Mouse (Mus musculus) kidney, postnatal 0 days (tissue): ENCODE results near the gene Kcnd2. TPM values are rescaled to one million over a fixed set of nuclear protein-coding genes. Genes with fewer than 3 reads are reported as not detected.

Experiments used
- ATAC-seq: fragments of 200-750 bp; cut with Nextera tagmentation; replicated peaks from 2 replicates; pipeline ENCODE4 v1.8.0; 2017; ENCODE audit warnings: low read depth, moderate number of reproducible peaks, moderate TSS enrichment, moderate library complexity; ENCODE audit not compliant: low FRiP score
- DNase-seq: peaks from one replicate; pipeline ENCODE4 v3.0.0-alpha.2; 2016; ENCODE audit warnings: low spot score
- H3K27ac ChIP-seq: fragments of 300-500 bp; sonication (generic); 2 replicates; pipeline ENCODE4 v1.5.1; 2014; ENCODE audit warnings: mild to moderate bottlenecking
- H3K27me3 ChIP-seq: fragments of 300-500 bp; sonication (generic); 2 replicates; pipeline ENCODE4 v1.6.1; 2014; ENCODE audit warnings: low read length, mixed read lengths; ENCODE audit not compliant: insufficient read depth
- H3K36me3 ChIP-seq: fragments of 300-500 bp; sonication (generic); 2 replicates; pipeline ENCODE4 v1.6.1; 2014; ENCODE audit warnings: low read length, mixed read lengths; ENCODE audit not compliant: insufficient read depth
- H3K4me1 ChIP-seq: fragments of 300-500 bp; sonication (generic); replicated peaks from 2 replicates; pipeline ENCODE4 v1.6.1; 2014; ENCODE audit warnings: antibody characterized with exemption, low read length, mixed read lengths; ENCODE audit not compliant: insufficient read depth
- H3K4me2 ChIP-seq: fragments of 300-500 bp; sonication (generic); 2 replicates; pipeline ENCODE4 v1.6.1; 2014; ENCODE audit warnings: mild to moderate bottlenecking, low read length, moderate library complexity, mixed read lengths
- H3K4me3 ChIP-seq: fragments of 300-500 bp; sonication (generic); replicated peaks from 2 replicates; pipeline ENCODE4 v1.5.1; 2014; ENCODE audit warnings: low read depth, low read length
- H3K9ac ChIP-seq: fragments of 300-500 bp; sonication (generic); 2 replicates; pipeline ENCODE4 v1.6.1; 2014; ENCODE audit warnings: low read depth, low read length
- H3K9me3 ChIP-seq: fragments of 300-500 bp; sonication (generic); replicated peaks from 2 replicates; pipeline ENCODE4 v1.6.1; 2016; ENCODE audit warnings: low read length, inconsistent platforms, mixed read lengths
- CTCF ChIP-seq: IDR thresholded peaks from 2 replicates; pipeline ENCODE4 v1.5.1; 2016; ENCODE audit warnings: antibody characterized with exemption, low read depth, mild to moderate bottlenecking, moderate library complexity
- WGBS: fragments of 180-500 bp; shearing (Covaris S2); extraction: QIAGEN DNeasy Blood & Tissue Kit; methylation state at CpG from one replicate; pipeline ENCODE4 v1.1.7; 2014; 5-methylcytosine and 5-hydroxymethylcytosine counted together
- polyA plus RNA-seq: library from polyadenylated mRNA; unstranded; fragments of >200 nt; fragmentation: Nextera tagmentation; extraction: Ambion mirVana; gene quantifications from 2 replicates; pipeline ENCODE4 v1.2.1, GENCODE M21; 2015

Gene Kcnd2
- polyA plus RNA-seq, 1 experiment from 2014 or later: 1.9 TPM

DNA sequence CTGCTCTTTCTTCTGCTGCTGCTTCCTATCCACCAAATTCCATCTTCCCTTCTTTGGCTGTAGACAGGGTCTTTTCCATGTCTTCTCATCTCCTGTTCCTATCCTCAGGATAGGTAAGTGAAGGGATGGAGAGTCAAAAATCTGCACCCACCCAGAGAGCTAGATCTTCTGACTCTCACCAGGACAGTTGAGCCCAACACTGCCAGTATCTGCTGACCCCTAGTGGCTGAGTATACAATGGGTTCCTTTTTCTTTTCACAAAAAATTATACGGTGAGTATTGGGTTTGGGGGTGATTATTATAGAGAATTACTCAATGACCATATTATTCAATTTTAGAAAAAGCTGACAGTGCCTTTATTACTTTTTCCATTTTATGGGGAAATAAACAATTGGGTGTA lies 319.5 kb downstream of the Kcnd2 start:
- no peaks in the 10 kb centered on the region for H3K4me1 ChIP-seq
- H3K9me3 ChIP-seq: no peaks in the 10 kb centered on the region
- 26% methylated on average over 1 of the region's 1 CpGs for WGBS
- H3K4me2 ChIP-seq: no peak overlapping the region
- peak; percentile 56 for DNase-seq
- no peaks in the 10 kb centered on the region for H3K36me3 ChIP-seq
- H3K27ac ChIP-seq: no peak overlapping the region
- ATAC-seq: no peak; the same call in 1 of the 2 replicates
- no peaks in the 10 kb centered on the region for H3K27me3 ChIP-seq
- peak; percentile 79 for TF ChIP-seq CTCF
- H3K9ac ChIP-seq: no peak overlapping the region
- H3K4me3 ChIP-seq: no peak overlapping the region

DNA sequence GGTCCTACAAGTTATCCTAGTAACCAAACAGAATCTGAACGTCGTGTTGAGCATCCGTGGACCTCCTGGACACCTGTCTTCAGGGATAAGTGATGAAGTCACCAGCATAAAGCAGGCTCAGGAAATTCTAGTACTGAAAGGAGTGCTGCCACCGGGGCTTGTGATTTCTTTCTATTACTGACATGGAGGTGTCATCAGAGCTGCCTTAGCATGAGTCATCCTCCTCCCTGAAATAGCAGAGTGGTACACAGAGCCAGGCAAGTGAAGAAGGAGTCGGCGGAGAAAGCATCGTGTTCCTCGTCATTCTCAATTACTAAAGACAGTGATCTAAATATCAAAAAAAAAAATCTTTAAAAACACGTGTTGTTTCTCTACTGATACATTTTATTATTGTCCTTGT lies 336.2 kb downstream of the Kcnd2 start:
- no peaks in the 10 kb centered on the region for H3K4me1 ChIP-seq
- no peaks in the 10 kb centered on the region for H3K27me3 ChIP-seq
- H3K36me3 ChIP-seq: no peaks in the 10 kb centered on the region
- no peak overlapping the region for H3K4me2 ChIP-seq
- DNase-seq: no peak
- H3K9ac ChIP-seq: no peak overlapping the region
- no peak for ATAC-seq
- no peaks in the 10 kb centered on the region for H3K9me3 ChIP-seq
- 75% methylated on average over 9 of the region's 9 CpGs for WGBS
- no peak overlapping the region for H3K4me3 ChIP-seq
- no peak for TF ChIP-seq CTCF
- H3K27ac ChIP-seq: no peak overlapping the region

DNA sequence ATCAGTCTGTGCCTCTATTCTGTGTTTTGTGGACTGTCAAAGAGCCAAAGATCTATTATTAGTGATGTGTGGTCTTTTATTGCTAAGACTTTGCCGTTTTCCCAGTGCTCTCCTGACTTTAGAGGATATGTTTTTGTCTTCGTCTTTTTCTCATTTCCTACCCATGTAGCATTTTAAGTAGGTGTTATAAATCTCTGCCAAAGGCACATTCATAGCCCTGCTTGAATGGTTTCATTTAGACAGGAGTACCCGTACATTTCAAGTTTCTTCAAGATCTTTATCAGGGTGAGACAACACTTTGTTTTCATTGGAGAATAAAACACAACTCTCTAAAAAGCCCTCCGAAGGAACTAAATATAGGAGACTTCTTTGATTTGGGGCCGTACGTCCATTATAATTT lies 355.7 kb downstream of the Kcnd2 start:
- no peak overlapping the region for H3K27ac ChIP-seq
- no peak overlapping the region for H3K4me2 ChIP-seq
- ATAC-seq (no peak), DNase-seq (peak; percentile 14)
- no peaks in the 10 kb centered on the region for H3K27me3 ChIP-seq
- no peak overlapping the region for H3K9ac ChIP-seq
- WGBS: 20% methylated on average over 6 of the region's 6 CpGs
- H3K4me3 ChIP-seq: no peak overlapping the region
- TF ChIP-seq CTCF: no peak
- 0 out of 2 replicates have a peak, but pooled peaks cover 4% of the 10 kb centered on the region for H3K4me1 ChIP-seq
- no peaks in the 10 kb centered on the region for H3K9me3 ChIP-seq
- H3K36me3 ChIP-seq: no peaks in the 10 kb centered on the region

DNA sequence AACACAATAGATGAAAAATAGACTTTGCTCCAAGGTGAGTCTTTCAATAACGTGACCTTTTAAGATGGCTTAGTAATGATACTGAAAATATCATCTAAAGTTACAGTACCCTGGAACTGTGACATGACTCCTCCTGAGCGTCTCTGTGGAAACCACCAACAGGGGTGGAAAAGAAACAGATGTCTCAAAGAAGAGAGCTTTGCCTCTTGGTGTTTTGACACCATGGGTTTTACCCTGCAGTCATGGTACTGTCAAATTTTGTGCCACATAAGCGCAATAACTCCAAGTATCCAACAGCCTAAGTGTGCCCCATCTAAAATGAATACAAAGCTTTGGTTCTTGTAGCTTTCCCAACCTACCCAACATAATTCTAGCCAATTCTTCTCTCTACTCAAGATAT lies 374.9 kb downstream of the Kcnd2 start:
- Histone ChIP-seq H3K4me2 (no peak overlapping the region), H3K27ac (no peak overlapping the region), H3K36me3 (no peaks in the 10 kb centered on the region), H3K4me3 (no peak overlapping the region), H3K27me3 (no peaks in the 10 kb centered on the region), H3K4me1 (no peaks in the 10 kb centered on the region), H3K9ac (no peak overlapping the region), H3K9me3 (no peaks in the 10 kb centered on the region)
- 81% methylated on average over 3 of the region's 3 CpGs for WGBS
- DNase-seq (no peak), ATAC-seq (no peak)
- no peak for TF ChIP-seq CTCF

DNA sequence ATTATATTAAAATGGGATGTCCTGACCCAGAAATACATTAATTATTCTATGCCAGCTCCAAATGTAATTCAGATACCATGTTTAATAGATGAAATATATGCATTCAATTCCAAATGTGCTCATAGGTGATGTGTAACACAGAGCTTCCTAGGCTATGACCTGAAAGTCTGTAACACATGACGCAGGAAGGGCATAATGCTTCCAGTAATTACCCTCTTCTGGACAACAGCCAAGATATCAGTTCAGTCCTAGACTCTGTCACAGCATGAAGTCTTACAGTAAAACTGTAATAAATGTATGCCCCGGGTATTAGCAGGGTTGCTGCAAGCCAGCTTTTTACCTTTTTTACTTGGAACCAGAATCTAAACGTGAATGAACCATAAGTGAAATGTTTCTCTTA lies 382.1 kb downstream of the Kcnd2 start:
- no peaks in the 10 kb centered on the region for H3K4me1 ChIP-seq
- 62% methylated on average over 3 of the region's 3 CpGs for WGBS
- TF ChIP-seq CTCF: no peak
- DNase-seq (no peak), ATAC-seq (no peak)
- no peaks in the 10 kb centered on the region for H3K36me3 ChIP-seq
- no peak overlapping the region for H3K27ac ChIP-seq
- no peak overlapping the region for H3K4me3 ChIP-seq
- H3K9me3 ChIP-seq: no peaks in the 10 kb centered on the region
- H3K4me2 ChIP-seq: no peak overlapping the region
- no peaks in the 10 kb centered on the region for H3K27me3 ChIP-seq
- no peak overlapping the region for H3K9ac ChIP-seq

DNA sequence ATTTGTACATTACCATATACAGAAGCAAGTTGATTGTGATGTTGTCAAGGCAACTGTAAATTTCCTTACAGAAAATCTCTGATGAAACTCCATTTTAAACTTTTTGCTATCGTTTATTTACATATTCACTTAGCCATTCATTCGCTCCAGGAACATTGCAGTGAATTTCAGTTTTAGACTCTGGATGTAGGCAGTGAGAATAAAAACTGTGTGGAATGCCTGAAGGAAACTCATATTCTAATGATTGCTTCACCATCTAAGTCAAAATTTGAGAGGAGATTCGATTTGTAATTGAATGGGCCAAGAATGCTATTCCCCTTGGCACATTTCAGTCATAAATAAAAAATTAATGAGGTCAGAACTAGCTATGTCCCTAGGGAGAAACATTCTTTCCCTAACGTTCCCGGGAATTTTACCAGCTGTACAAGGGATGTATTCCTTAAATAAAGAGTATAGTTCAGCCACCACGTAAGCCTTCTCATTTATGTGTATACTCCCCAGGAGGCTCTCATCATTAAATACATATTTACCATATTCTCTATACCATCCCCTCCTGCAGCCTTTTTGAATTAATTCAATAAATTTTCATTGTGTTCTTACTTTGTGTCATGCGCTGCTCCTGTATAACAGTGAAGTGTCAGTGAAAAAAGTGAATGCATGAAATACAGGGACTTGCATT lies 394.2 kb downstream of the Kcnd2 start:
- no peaks in the 10 kb centered on the region for H3K4me1 ChIP-seq
- TF ChIP-seq CTCF: no peak
- no peak overlapping the region for H3K4me2 ChIP-seq
- H3K27me3 ChIP-seq: no peaks in the 10 kb centered on the region
- H3K27ac ChIP-seq: no peak overlapping the region
- WGBS: 67% methylated on average over 7 of the region's 7 CpGs
- no peak overlapping the region for H3K4me3 ChIP-seq
- ATAC-seq: no peak
- no peaks in the 10 kb centered on the region for H3K9me3 ChIP-seq
- H3K9ac ChIP-seq: no peak overlapping the region
- no peaks in the 10 kb centered on the region for H3K36me3 ChIP-seq
- DNase-seq: no peak

DNA sequence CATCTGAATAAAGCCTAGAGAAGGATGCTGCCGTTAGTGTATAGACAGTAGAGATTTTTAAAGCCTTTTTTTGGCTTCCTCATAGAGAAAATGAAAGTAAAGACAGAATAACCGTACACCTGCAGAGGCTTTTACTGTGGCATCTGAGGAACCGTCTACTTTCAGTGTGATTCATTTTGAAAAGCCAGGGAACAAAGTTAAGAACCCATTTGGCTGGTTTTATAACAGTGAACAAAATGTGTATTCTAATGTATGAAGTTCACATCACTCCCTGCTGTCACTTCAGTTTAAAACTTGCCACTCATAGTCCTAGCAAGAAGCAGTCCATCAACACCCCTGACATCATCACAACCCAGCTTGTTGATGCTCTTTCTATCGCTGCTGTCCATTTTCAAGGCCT lies 414.7 kb downstream of the Kcnd2 start:
- ATAC-seq: no peak
- WGBS: 86% methylated on average over 4 of the region's 4 CpGs
- no peak for TF ChIP-seq CTCF

More for the DNA sequence above, 414.7 kb downstream of the Kcnd2 start:
- H3K9me3 ChIP-seq: no peaks in the 10 kb centered on the region
- H3K36me3 ChIP-seq: no peaks in the 10 kb centered on the region
- H3K4me2 ChIP-seq: no peak overlapping the region
- H3K9ac ChIP-seq: no peak overlapping the region
- H3K4me1 ChIP-seq: no peaks in the 10 kb centered on the region
- no peak overlapping the region for H3K4me3 ChIP-seq
- no peak overlapping the region for H3K27ac ChIP-seq
- no peaks in the 10 kb centered on the region for H3K27me3 ChIP-seq
- DNase-seq: no peak
